Mouse (Mus musculus) cortical plate, adult 2 months (tissue): ENCODE measurements at regions not wholly inside any gene's neighbourhood (a gene's known extent, or its start where the extent isn't known, plus 50 kb on each side); places are given as distances from the start of the nearest gene placed in this dataset.

ENCODE experiments used
- CTCF ChIP-seq: fragments of 200-500 bp; IDR thresholded peaks from 2 replicates; pipeline ENCODE4 v1.5.1; 2011; ENCODE audit warnings: mild to moderate bottlenecking, control low read depth, low read length; ENCODE audit not compliant: insufficient read depth; ENCODE audit errors: extremely low read depth
- POLR2A ChIP-seq: fragments of 200-500 bp; IDR thresholded peaks from 2 replicates; pipeline ENCODE4 v1.6.1; 2011; ENCODE audit warnings: mild to moderate bottlenecking, low read length, control low read depth; ENCODE audit not compliant: insufficient read depth; ENCODE audit errors: extremely low read depth

GRCm38 (mm10) chr7:137570199-137570598 lies 132.8 kb downstream of the Glrx3 start:
- TF ChIP-seq POLR2A = no peak
- TF ChIP-seq CTCF = no peak
